Mouse (Mus musculus) liver, postnatal 0 days (tissue): Measurements from ENCODE around the gene Arl6ip4.

Source experiments
- CTCF ChIP-seq: sonication (generic); IDR thresholded peaks from 2 replicates; pipeline ENCODE4 v1.5.1; 2016; ENCODE audit warnings: antibody characterized with exemption, low read depth
- EP300 ChIP-seq: IDR thresholded peaks from 2 replicates; pipeline ENCODE4 v1.6.1; 2016; ENCODE audit warnings: antibody characterized with exemption, low read depth, mild to moderate bottlenecking

- TF ChIP-seq CTCF, result no peak
- TF ChIP-seq EP300, result no peak
Observed at GRCm38 (mm10) chr5:124122357-124122756, 6.5 kb downstream of the Arl6ip4 start.
